Mouse (Mus musculus) left cerebral cortex, postnatal 25 days (tissue): ENCODE data around the gene Milr1. TPM values are rescaled to one million over a fixed set of nuclear protein-coding genes. Genes with fewer than 3 reads are reported as not detected.

Source experiments
- microRNA-seq, 2 experiments: library from miRNA; unstranded; fragments of <30 nt; microRNA quantifications; one replicate each; pipeline ENCODE4 v1.2.0; 2022
- total RNA-seq, 2 experiments: library from RNA; stranded (reverse); gene quantifications; 2 replicates each; pipeline ENCODE4 v1.2.3; 2021

Gene Milr1
- total RNA-seq, 2 experiments from 2014 or later, result not detected

Small RNAs within 50 kb of the gene (microRNA-seq; reads per million reads assigned to microRNA genes)
- gene Gm25994, result 0 reads per million in 2 experiments
- 14.9 to 19.8 reads per million in 2 experiments for gene Mir3064

Other genes starting within 250 kb of the Milr1 start
- 100 to 1,000 TPM; 116 to 117 TPM for gene Tex2, start 137.8 kb upstream of the Milr1 start, total RNA-seq
- 10 to 100 TPM; 16.2 to 18.0 TPM for gene Pecam1, start 598 bp upstream of the Milr1 start, total RNA-seq
- gene Polg2, start 28.3 kb downstream of the Milr1 start, total RNA-seq, result 1 to 10 TPM; 2.8 to 4.4 TPM
- gene Ddx5, start 38.0 kb downstream of the Milr1 start, total RNA-seq, result 100 to 1,000 TPM; 633 to 643 TPM
- gene Cep95, start 38.0 kb downstream of the Milr1 start, total RNA-seq, result 10 to 100 TPM; 11.1 to 11.3 TPM
- gene Smurf2, start 169.5 kb downstream of the Milr1 start, total RNA-seq, result 10 to 100 TPM; 27.1 to 30.6 TPM
- gene Kpna2, start 248.3 kb downstream of the Milr1 start, total RNA-seq, result 10 to 100 TPM; 23.7 to 29.3 TPM